Mouse (Mus musculus): ENCODE results near the gene S100a2.

DNA sequence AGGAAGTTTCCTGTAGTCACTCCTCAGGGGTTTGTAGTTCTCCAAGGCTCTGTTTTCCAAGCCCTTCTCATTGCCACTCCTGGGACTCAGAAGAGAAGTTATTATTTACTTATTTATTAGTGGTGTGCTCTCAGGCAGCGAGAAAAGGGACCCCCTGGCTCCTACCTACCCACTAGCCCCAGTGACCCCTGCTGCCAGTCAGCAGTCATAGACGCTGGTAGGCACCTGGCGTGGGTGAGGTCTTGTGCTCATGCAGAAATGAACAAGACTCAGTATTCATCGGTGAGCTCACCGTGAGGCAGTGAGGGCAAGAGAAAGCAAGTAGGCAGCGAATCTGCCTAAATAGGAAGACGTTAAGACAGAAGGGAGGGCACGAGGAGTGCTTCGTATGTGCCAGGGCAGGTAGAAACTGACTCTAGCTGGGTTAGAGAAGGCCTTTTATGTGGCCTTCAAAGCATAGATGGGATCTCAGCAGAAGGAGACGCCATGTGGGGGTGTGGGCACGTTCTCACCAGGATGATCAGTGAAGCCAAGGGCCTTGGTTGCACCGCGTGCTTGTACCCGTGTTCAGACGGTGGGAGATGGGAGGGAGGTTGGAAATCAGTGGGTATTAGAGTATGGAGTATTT, 3.9 kb upstream of the S100a2 start:
- no peak for TF ChIP-seq CTCF (IDR thresholded peaks at IDR 0.05; ENCODE audit: low read depth, low read length)
- no peak for TF ChIP-seq POLR2A (IDR thresholded peaks at IDR 0.05; ENCODE audit: extremely low read depth, insufficient read depth, low read length)

All from liver, adult 2 months (tissue).